Mouse (Mus musculus) cerebellum, adult 11-12 months (tissue): Measurements from ENCODE around the gene Tprg.

Experiments
- DNase-seq: peaks from one replicate; pipeline ENCODE4 v3.0.0; 2022

Tprg gene

DNA sequence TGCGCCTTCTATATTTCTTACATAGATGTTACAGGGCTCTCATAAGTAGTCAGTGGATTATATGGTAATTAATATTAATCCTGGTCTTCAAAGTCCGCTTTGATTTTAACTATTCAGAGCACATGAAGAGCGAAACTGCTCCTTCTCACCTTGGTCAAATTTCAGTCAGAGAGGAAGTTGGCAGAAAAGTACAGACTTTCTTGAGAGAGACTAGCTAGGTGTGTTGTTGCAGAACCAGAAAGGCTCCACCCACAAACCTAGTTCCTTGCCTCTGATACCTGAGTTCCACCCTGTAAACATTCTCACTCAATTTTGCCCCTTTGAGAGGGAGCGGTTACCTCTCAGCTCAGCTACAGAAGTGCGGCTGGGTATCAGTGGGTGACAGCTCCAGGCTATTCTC lies at the start of gene Tprg:
Gene Tprg, plus strand, starts transcription at position 301 of the 400 bp plus-strand sequence.
- no peak for DNase-seq

DNA sequence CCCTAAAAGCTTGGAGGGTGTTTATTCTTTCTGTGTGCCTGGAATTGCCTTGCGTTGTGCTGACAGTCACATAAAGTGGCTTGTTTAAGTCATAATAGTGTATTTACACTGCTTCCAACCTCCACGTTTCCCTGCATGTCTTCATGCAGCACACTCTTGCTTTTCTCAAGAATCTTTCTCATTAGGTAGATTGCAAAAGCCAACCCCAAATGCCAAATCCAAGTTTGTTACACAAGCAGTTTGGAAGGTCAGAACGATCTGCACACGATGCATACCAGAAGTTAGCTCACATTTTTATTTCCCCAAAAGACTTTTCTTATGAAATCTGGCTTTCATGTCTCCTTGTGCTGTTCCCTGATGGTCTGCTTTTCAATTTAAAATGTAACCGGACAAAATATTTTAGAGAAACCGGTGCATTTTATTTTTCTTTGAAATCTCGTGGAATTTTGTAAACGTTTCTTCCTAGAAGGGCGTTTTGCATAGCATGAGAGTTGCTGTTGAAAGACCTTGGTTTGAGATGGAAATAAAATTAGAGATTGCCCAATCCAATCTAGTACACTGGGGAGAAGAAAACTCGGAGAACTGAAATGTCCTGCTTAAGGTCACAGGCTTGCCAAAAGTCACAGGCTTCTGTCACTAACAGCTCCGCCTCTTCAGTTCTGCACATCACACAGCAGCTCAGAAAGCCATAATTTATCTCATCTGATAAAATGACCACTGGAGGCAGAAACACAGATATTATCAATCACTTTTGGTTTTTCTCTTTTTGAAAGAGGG lies 48.2 kb upstream of the Tprg start:
- no peak for DNase-seq

DNA sequence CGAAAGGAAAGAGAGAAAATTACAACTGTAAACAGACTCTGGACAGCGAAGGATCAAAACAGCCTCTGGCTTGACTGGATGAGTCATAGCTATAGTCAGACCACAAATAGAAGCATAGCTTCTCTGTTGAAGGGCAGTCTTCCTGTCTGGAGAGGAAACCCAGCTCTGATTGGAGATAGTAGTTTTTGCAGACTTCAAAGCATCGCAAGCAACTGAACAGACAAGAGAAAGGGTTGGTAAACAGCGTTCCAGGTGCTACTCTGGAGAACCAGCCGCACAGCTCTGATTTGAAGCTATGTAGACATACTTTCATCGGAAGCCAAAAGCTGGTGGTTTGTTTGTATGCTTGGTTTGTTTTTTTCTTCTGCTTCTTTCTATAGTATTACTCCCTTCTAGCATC lies 37.7 kb upstream of the Tprg start:
- DNase-seq, result no peak

DNA sequence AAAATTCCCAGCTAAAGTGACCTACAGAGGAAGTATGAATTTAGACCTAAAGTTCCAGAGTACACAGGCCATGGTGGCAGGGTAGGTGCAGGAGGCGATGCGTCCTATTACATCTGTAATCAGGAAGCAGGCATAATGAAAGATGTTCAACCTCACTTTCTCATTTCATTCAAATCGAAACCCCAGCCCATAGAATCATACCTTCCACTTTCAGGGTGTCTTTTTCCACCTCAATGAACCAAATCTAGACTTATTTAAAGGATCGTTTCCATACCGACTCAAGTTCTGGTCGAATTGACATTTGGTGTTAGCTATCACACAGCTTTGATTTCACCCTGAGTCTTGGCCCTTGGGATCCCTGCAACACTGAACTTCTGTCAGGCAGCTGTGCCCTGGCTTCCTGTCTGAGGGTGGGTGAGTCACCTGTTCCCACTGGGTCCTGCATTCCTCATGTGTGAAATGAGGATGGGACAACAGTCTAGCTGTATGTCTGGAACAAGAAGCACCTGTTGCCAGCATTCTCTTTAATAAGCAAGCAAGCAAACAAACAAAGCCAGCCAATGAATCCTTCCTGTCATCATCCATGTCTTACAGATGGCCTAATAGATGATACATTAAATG lies 36.4 kb upstream of the Tprg start:
- no peak for DNase-seq

DNA sequence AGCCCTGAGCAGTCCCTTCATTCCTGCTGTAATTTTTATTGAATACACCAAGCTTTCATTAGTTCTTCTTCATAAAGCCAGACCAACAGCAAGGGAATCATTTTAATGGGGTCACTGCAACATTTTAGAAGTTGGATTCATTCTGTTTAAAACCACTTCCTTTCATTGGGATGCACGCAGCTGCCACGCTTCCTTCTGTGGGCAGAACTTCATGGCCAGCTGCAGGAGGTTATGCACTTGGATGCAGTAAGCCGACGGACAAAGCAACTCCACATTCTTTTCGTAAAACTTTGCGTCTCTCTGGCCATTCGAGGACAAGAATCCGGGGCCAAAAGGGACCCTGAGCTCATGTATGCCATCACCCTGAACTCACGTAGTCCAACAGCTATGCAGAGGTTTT lies 35.5 kb upstream of the Tprg start:
- DNase-seq, result no peak

DNA sequence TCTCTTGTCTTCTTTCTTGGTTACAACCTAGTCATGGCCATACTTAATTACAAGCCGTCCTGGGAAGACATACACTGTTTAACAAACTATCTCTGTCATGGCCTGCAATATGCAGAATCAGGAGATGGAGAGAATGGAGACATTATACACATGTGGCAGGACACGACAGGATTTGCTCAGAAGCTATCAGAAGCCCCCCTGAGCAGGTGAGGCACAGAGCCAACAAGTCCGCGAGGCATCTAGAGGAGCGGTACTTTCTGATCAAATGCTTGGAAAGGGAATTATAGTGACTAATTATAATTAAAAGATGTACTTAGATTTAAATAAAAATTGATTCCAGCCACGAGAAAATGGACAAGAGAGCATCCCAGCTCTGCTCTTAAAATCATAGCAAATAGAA lies 32.0 kb upstream of the Tprg start:
- DNase-seq, result no peak

DNA sequence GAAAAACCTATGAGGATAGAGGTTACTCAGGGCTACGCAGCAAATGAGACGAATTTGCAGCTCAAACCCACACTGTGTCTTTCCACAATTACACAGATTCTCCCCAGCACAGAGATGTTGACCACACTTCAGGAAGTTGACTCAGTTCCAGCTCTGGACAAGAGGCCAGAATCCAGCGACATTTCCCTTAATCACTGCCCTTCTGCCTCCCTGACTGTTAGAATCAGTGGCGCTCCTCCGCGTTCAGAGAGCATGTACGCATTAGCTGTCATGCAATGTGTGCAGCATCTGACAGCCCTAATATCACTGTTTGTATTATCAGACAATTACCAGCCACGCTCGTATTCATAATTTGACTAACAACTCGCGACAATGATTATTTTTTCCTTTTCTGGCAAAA lies 31.4 kb upstream of the Tprg start:
- DNase-seq, result no peak

DNA sequence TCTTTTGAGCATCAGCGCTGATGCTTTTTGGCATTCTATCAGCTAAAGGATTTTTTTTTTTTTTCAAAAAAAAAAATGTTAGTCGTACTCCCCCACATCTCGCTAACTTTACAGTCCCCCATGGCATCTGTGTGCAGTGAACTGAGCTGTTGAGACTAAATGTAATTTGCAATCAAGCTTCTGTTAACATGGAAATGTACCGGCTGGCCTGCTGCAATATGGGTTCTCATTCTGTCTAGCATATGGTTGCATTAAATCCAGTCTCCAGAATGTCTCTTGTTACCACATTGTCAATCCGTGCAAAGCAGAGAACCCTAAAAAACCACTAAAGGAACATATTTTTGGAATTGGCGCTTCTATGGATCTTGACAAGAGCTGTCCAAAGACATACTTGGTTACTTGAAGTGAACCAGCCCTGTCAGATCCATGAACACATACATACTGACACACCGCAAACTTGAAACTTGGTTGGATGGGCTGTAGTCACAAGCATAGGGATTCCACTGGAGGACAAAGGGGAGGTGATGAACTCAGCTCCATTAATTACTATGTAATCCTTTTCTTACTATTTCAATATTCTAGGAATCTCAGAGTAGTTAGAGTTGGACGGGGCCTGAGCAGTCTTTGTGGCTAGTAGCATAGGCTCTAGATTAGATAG lies 30.9 kb upstream of the Tprg start:
- DNase-seq, result no peak

DNA sequence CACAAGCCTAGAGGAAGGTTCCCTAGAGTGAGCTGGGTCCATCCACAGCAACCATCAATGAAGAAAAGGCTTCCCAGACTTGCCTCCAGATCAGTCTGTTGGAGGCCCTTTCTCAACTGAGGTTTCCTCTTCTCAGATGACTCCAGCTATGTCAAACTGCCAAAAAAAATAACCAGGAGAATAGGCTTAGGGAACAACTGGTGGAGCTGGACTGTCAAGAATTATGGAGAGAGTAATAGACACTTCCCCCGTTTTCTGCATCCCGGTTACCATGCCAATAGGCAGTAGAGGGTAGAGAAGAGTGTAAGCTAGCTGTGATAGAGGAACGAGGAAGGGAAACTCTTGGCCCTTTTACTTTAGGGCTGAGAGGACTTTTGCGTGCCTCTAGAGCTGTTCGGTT lies 24.3 kb upstream of the Tprg start:
- DNase-seq, result no peak

DNA sequence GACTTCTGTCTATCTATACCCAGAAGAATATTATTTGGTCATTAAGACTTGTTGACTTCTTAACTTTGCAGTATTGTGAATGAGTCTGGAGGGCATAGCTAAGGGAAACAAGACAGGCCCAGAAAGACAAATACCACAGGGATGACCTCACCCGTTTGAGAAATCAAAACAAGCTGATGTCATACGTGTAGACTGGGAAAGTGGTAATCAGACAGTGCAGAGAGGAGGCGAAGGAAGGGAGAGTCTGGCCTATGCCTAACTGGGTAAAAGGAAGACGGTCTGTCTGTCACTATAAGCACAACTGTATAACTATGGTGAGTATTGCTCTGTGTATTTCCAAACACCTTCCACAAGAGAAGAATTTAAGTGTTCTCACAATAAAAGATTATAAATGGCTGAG lies 23.7 kb upstream of the Tprg start:
- DNase-seq, result no peak

DNA sequence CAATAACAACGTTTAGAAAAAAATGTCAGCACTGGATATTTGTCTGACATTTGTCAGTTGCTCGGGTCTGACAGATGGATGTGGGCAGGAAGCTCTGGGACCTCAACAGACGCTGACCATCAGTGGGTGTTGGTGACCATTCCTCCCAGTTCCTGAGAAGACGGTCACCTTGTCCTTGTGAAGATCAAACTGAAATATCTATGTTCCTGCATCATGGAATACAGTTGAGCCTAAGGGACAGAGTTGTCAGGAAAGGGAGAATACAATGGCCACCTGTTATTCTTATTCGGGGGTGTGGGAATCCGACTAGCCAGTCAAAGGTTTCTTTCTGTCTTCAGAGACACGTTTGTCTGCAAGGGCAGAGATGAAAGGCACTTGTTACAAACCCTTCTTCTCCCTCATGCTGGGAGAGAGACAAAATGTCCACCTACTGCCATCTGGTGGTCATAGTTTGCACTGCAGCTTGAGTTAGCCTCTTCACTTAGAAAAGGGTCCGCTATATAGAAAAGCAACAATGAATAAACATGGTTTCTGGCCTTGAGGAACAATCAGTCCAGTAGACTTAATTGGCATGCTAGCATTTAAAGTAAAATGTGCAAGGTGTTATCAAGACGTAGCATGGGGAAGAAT lies 23.0 kb upstream of the Tprg start:
- peak; percentile 57 for DNase-seq

DNA sequence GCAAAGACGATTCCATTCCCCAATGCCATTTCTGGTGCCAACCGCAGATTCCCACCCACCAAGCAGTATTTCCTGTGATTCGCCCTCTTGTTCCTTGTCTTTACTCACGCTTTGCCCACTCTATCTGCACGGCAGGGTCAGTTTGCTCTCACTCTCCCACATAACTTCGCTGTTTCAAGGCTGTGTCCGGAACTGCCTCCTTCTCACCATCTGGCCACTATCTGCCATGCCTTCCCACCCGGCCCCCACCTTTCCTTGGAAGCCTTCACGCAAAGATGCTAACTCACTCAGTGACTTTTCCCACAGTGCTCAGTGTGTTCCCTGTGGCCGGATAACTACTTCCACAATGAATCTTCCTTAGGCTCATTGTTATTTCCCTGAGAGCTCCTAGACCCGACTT lies 21.4 kb upstream of the Tprg start:
- no peak for DNase-seq

DNA sequence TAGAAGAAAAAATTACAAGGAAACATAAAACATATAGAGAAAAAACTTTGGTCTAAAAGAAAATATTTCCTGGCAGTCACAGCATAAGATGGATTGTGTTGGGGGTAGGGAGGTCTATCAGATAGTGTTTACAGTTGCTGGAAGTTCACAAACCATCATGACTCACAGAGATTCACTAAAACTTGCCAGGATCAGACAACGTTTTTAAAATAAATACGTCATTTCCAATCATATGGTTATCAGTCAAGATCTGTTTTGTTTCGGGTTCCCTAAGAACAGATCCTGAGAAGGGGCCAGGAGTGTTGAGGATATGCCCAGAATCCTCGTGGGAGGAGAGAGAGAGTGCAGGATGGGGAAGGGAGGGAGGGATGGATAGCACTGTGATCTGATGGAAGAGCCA lies 18.3 kb upstream of the Tprg start:
- no peak for DNase-seq

DNA sequence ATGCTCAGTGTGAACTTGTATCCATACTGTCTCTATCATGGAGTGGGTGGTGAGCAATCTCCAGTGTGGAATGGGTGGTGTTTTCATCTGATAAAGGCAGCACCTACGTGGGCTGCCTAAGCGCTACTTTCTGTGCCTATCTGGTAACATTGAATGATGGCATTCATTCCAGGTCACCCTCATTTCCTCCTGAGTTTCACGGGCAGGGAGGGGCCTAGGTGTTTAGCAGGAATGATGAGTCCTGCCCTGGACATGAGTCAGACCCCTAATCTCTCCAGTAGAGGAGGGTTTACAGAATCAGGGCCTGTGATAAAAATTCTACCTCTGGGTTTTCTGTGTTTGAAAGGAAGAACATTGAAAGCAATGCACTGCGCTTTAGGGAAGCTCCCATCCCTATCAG lies 4.1 kb upstream of the Tprg start:
- no peak for DNase-seq

DNA sequence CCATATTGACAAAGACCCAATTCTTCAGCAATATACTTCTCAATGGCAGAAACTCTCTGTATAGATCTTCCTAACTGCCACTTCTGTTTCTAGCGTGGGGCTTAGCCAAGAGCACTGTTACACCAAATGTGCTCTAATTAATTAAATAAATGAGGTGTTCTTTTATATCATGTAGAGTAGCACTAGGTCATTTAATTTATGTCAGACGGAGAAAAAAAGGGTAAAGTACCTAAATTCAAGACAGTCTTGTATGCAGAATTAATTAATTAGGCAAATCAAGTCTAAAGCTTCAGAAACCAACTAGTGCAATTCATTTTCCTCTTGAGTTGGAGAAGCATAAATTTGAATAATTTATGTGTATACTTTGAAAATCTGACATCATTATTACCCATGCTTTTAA lies 7.1 kb downstream of the Tprg start:
- no peak for DNase-seq

DNA sequence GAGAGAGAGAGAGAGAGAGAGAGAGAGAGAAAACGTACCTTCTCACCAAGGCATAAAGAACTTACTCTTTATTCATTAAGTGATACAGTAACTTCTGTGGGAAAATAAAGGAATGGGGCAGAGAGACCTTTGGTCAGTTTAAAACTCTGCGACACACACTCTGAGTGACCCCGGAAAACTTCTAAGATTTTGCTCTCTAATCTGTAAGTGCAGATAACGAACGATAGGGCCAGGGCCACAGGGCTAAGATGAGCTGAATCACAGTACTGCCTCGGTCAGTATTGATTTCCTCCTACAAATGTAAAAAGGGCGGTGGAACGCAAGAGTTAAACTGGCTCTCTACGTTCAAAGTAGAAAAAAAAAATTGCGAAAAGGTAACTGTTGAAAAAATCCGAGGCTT lies 8.9 kb downstream of the Tprg start:
- no peak for DNase-seq

DNA sequence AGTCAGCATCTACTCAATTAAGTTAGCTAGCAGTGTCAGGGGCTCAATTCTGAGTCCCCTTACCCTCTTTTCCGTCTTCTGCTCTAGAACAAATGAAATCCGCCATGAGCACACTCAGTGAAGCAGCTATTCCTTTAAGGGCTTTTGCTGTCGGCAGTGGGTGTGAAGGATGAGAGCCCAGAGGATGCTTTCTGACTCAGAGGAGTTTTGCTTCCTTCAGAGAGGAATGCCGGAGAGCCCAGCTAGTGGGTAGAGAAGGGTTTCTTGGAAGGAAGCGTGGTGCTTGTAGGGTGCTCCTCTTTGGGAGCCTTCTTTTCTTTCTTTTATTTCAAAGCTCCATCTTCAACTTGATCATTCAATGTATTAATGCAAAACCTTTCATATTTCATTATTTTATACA lies 10.1 kb downstream of the Tprg start:
- no peak for DNase-seq

DNA sequence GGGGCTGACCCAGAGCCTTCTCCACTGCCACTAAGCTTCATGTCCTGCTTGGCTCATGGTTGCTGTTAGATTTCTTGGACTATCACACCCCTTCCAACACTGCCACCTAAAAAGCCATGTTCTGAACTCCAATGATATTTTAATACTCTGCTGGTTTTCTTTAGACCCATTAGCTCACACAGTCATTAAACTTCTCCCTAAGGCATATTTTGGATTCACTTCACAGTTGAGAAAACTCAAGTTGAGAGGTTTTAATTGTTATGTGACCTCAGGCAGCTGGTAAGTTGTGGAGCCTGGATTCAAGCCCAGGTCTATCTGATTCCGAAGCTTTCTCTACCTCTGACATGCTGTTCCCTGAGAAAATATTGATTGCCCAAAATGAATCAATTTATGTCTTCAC lies 11.6 kb downstream of the Tprg start:
- DNase-seq, result no peak

DNA sequence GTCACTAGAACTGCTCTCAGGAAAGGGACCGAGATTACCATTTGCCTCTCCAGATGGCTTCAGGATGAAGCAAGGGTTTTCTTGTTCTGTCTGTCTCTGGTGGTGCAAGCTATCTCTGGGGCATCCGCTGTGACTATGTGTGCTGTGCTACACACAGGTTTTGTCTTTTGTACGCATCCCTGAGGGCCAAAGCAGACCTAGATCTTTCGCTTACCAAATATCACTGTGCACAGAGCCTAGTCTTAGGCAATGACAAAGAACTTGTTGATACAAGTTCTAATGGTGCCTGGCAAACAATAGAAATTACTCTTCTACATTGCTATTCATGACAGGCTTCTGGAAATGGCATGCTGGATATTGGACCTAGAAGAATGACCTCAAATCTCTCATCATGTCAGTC lies 16.0 kb downstream of the Tprg start:
- DNase-seq, result no peak

DNA sequence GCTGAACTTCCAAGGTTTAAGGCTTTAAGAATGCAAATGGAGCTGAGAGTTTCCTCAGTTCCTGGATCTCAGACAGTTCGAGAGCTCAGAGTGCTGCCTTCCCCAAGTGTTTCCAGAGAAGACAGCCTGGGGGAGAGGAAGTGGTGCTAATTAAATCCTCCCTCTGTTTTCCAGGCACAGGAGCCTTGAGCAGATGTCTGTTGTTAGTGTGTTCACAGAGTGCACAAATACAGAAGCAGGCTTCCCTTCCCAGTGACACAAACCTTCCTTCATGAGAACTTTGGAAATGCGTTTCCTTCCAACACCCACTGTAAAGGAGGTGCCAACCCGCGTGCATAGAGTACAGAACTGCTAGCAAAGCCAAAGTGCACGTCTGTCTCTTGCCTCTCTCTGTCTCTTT lies 27.4 kb downstream of the Tprg start:
- DNase-seq, result no peak

DNA sequence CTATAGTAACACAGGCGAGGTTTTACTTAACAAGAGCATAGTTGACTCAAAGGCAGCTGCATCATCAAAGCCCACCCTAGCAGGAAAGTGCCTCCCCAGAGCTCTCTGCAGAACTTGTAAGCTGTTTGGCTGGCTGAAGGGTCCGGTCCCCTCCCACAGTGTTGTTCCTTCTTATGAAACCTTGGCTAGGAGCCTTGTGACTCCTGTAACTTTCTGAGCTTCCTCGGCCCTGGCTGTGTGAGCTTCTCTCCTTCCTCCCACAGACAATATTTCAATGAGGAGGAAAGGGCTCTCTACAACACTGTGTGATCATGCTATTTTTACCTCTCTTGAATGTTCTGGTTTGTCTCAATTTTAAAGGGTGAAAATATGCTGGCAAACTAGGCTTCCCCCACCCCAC lies 28.5 kb downstream of the Tprg start:
- no peak for DNase-seq

DNA sequence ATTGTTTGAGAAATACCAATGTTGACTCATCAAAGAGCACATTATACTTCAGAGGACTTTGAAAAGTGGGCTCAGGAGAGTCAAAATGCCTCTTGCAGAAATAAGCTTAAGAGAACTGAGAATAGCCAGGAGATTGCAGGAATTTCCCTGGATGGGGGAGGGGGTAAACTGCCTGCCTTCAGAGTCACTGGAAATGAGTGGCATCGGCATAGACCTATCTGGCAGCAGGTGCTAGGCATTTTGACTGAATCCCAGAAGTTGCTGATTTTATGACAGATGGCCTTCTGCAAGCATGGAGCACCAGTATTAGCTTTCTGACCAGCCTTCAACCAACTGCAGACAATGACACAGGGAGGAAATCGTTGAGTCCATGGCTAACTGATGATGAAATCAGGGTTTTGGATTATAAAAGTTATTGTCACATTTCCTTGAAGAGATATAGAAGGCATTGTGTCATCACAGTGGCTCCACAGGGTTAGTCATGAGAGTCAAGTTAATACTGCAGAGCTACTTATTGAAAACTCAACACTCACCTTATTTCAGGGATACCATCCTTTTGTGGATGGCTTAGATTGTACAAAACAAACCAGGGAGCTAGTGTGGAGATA lies 39.1 kb downstream of the Tprg start:
- DNase-seq, result no peak
